Mouse (Mus musculus) lung, embryonic 14.5 days (tissue): Measurements from ENCODE around the gene March6. TPM values are rescaled to one million over a fixed set of nuclear protein-coding genes. Genes with fewer than 3 reads are reported as not detected.

Source experiments
- ATAC-seq: fragments of 200-750 bp; cut with Nextera tagmentation; 2 replicates; pipeline ENCODE4 v1.8.0; 2017; ENCODE audit warnings: mild to moderate bottlenecking, moderate TSS enrichment, moderate library complexity; ENCODE audit not compliant: insufficient read depth
- DNase-seq: peaks from one replicate; pipeline ENCODE4 v3.0.0-alpha.2; 2015
- H3K27ac ChIP-seq: fragments of 300-500 bp; sonication (generic); 2 replicates; pipeline ENCODE4 v1.5.1; 2014; ENCODE audit warnings: low read depth, mild to moderate bottlenecking, moderate library complexity
- H3K27me3 ChIP-seq: fragments of 300-500 bp; sonication (generic); 2 replicates; pipeline ENCODE4 v1.6.1; 2014; ENCODE audit warnings: low read length, control low read depth; ENCODE audit not compliant: insufficient read depth
- H3K36me3 ChIP-seq: fragments of 300-500 bp; sonication (generic); 2 replicates; pipeline ENCODE4 v1.6.1; 2014; ENCODE audit warnings: control low read depth; ENCODE audit not compliant: insufficient read depth
- H3K4me1 ChIP-seq: fragments of 300-500 bp; sonication (generic); 2 replicates; pipeline ENCODE4 v1.6.1; 2014; ENCODE audit warnings: antibody characterized with exemption, control low read depth; ENCODE audit not compliant: insufficient read depth
- H3K4me2 ChIP-seq: fragments of 300-500 bp; sonication (generic); 2 replicates; pipeline ENCODE4 v1.6.1; 2014; ENCODE audit warnings: mild to moderate bottlenecking
- H3K4me3 ChIP-seq: fragments of 300-500 bp; sonication (generic); 2 replicates; pipeline ENCODE4 v1.5.1; 2014; ENCODE audit warnings: low read depth, low read length
- H3K9ac ChIP-seq: fragments of 300-500 bp; sonication (generic); 2 replicates; pipeline ENCODE4 v1.6.1; 2014
- H3K9me3 ChIP-seq: fragments of 300-500 bp; sonication (generic); 2 replicates; pipeline ENCODE4 v1.6.1; 2016; ENCODE audit warnings: low read depth, low read length, control low read depth
- CTCF ChIP-seq: IDR thresholded peaks from 2 replicates; pipeline ENCODE4 v1.5.1; 2016; ENCODE audit warnings: antibody characterized with exemption, low read depth
- WGBS: fragments of 180-500 bp; shearing (Covaris S2); extraction: QIAGEN DNeasy Blood & Tissue Kit; methylation state at CpG from one replicate; pipeline ENCODE4 v1.1.7; 2014; 5-methylcytosine and 5-hydroxymethylcytosine counted together
- polyA plus RNA-seq: library from polyadenylated mRNA; unstranded; fragments of >200 nt; fragmentation: Nextera tagmentation; extraction: Ambion mirVana; gene quantifications from 2 replicates; pipeline ENCODE4 v1.2.1, GENCODE M21; 2014

The March6 gene
- polyA plus RNA-seq, 1 experiment from 2014 or later: 37.0 TPM

DNA sequence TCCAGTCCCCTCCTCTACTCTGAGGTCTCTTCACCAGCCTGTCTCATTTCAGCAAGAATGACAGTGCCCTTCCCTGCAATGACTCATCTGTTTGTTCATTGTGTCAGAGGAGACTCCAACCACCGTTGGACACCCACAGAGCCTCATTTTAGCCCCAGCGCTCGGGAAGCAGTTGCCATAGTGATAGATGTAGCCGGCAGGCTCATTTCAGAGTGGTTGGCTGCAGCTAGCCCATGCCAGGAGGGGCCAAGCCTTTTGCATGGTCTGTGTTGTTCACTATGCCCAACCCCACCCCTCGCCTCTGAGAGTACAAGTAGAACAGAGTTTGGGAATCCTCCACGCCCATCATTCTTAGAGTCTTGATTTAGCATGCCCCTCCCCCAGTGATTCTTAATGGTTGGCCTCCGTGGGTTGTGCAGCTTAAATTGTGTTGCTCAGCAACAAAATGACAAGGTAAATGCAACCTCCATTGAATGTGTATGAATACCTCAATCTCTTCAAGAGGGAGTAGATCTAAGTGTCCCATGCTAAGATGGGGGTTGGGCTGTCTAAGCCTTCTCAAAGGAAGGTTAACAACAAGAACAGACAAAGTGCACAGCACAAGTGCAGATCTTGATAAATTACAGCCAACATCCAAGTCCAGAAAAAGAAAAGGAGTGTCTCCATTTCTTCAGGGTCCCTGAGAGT, 5.3 kb upstream of the March6 start:
- ATAC-seq: no peak
- no peak overlapping the region for H3K4me3 ChIP-seq
- no peak overlapping the region for H3K4me2 ChIP-seq
- H3K27me3 ChIP-seq: no peaks in the 10 kb centered on the region
- H3K36me3 ChIP-seq: no peaks in the 10 kb centered on the region
- WGBS: 26% methylated on average over 7 of the region's 7 CpGs
- H3K9me3 ChIP-seq: no peaks in the 10 kb centered on the region
- no peak overlapping the region for H3K27ac ChIP-seq
- TF ChIP-seq CTCF: no peak
- DNase-seq: peak; percentile 5
- H3K9ac ChIP-seq: no peak overlapping the region
- H3K4me1 ChIP-seq: no peaks in the 10 kb centered on the region

DNA sequence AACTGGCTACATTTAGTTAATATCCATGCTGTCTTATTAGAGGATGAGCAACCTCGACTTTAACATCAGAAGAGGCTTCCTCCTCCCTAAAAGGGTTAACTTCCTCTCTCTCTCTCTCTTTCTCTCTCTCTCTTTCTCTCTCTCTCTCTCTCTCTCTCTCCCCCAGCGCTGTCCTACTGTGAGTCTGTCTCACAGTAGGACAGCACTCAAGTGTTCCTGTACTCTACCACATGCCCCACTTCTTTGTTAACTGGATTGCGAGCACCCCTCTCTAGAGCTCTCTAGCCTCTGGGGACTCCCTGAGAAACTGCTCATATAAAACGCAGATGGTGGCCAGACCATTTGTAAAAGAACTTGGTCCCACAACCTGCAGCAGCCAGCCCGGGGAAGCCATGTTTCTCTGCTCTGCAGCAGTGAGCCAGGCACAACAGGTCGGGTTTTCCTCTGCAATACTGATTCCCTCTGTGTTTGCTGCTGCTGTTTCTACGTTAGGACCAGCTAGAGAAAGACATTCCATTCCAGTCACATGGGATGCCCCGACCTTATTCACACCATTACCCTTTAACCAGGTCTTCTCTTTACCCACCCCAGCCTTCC, 4.5 kb upstream of the March6 start:
- Histone ChIP-seq H3K4me1 (no peaks in the 10 kb centered on the region), H3K9me3 (no peaks in the 10 kb centered on the region), H3K27me3 (no peaks in the 10 kb centered on the region), H3K27ac (no peak overlapping the region), H3K36me3 (no peaks in the 10 kb centered on the region), H3K9ac (no peak overlapping the region), H3K4me2 (no peak overlapping the region), H3K4me3 (no peak overlapping the region)
- ATAC-seq (no peak), DNase-seq (no peak)
- TF ChIP-seq CTCF: no peak
- 29% methylated on average over 8 of the region's 8 CpGs for WGBS

- no peaks in the 10 kb centered on the region for H3K36me3 ChIP-seq
- no peak overlapping the region for H3K9ac ChIP-seq
- no peak overlapping the region for H3K4me3 ChIP-seq
- H3K9me3 ChIP-seq: no peaks in the 10 kb centered on the region
- ATAC-seq: no peak
- WGBS: 79% methylated on average over 7 of the region's 7 CpGs
- H3K27me3 ChIP-seq: no peaks in the 10 kb centered on the region
- H3K4me1 ChIP-seq: no peaks in the 10 kb centered on the region
- H3K4me2 ChIP-seq: no peak overlapping the region
- H3K27ac ChIP-seq: no peak overlapping the region
- TF ChIP-seq CTCF: no peak
- no peak for DNase-seq
Measured at GRCm38 (mm10) chr15:31534421-31535258, 3.8 kb upstream of the March6 start.

GRCm38 (mm10) chr15:31533529-31533928, 2.7 kb upstream of the March6 start:
- ATAC-seq (no peak), DNase-seq (no peak)
- no peak overlapping the region for H3K4me2 ChIP-seq
- H3K4me1 ChIP-seq: peaks cover 8% of the 10 kb centered on the region; the same call in 1 of the 2 replicates
- H3K9me3 ChIP-seq: no peaks in the 10 kb centered on the region
- no peak overlapping the region for H3K27ac ChIP-seq
- H3K36me3 ChIP-seq: no peaks in the 10 kb centered on the region
- H3K4me3 ChIP-seq: no peak overlapping the region
- no peaks in the 10 kb centered on the region for H3K27me3 ChIP-seq
- WGBS: 89% methylated on average over 2 of the region's 2 CpGs
- H3K9ac ChIP-seq: no peak overlapping the region
- TF ChIP-seq CTCF: no peak

- no peak for TF ChIP-seq CTCF
- no peak overlapping the region for H3K27ac ChIP-seq
- WGBS: 93% methylated on average over 2 of the region's 2 CpGs
- no peaks in the 10 kb centered on the region for H3K36me3 ChIP-seq
- no peak overlapping the region for H3K4me2 ChIP-seq
- ATAC-seq (no peak), DNase-seq (no peak)
- no peaks in the 10 kb centered on the region for H3K27me3 ChIP-seq
- H3K4me3 ChIP-seq: no peak overlapping the region
- no peak overlapping the region for H3K9ac ChIP-seq
- no peaks in the 10 kb centered on the region for H3K9me3 ChIP-seq
- peaks cover 8% of the 10 kb centered on the region; the same call in 1 of the 2 replicates for H3K4me1 ChIP-seq
Measured at GRCm38 (mm10) chr15:31532331-31533021, 1.6 kb upstream of the March6 start.

DNA sequence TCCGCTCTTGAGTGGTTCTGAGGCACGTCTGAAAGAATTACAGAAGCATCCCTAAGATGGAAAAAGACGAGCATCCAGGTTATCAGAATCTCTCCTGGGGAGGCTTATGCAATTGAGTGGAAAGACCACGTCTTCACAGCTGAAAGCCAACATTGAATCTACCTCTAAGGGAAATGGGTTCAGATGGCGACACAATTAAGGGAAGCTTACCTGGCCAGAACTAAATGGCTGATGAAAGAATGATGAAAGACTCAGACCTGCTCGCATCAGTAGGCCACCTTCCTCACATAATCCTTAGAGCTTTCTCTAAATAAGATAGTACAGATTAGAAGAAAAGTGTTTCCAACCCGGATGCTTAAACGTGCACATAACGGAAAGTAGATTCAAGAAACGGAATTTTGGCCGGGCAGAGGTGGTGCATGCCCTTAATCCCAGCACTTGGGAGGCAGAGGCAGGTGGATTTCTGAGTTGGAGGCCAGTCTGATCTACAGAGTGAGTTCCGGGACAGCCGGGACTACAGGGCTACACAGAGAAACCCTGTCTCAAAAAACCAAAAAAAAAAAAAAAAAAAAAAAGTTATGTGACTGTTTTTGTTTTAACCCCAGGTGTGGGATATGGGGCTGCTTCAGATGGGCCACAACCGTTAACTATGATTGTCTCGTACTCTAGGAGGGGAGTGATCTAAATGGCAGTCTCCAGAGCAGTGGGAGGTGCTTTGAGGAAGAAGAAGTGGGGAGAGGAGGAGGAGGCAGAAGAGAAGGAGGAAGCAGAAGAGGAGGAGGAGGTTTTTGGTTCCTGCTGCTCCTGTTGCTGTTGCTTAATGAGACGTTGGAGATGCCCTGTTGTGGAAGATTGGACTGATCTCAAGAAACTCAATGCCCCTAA, 835 bp upstream of the March6 start:
- H3K9me3 ChIP-seq: no peaks in the 10 kb centered on the region
- H3K36me3 ChIP-seq: no peaks in the 10 kb centered on the region
- peak; percentile 4 for DNase-seq
- TF ChIP-seq CTCF: no peak
- peak overlapping the region; percentile 76 for H3K4me2 ChIP-seq
- no peaks in the 10 kb centered on the region for H3K27me3 ChIP-seq
- 18% methylated on average over 16 of the region's 16 CpGs for WGBS
- peak overlapping the region; percentile 93 for H3K9ac ChIP-seq
- H3K27ac ChIP-seq: peak overlapping the region; percentile 97
- H3K4me3 ChIP-seq: peak overlapping the region; percentile 91
- peak; percentile 1; the same call in 1 of the 2 replicates for ATAC-seq
- H3K4me1 ChIP-seq: peaks cover 8% of the 10 kb centered on the region; the same call in 1 of the 2 replicates
